Mouse (Mus musculus) testis, adult 2 months (tissue): ENCODE results near the gene Fyn. TPM values are rescaled to one million over a fixed set of nuclear protein-coding genes. Genes with fewer than 3 reads are reported as not detected.

ENCODE experiments used
- H3K27ac ChIP-seq: fragments of 200-500 bp; 2 replicates; pipeline ENCODE4 v1.5.1; 2012; ENCODE audit warnings: low read depth, low read length; ENCODE audit not compliant: control insufficient read depth, insufficient read depth
- H3K27me3 ChIP-seq: fragments of 200-500 bp; 2 replicates; pipeline ENCODE4 v1.6.1; 2012; ENCODE audit warnings: mild to moderate bottlenecking, low read length, moderate library complexity; ENCODE audit not compliant: control insufficient read depth, insufficient read depth
- H3K36me3 ChIP-seq: fragments of 200-500 bp; 2 replicates; pipeline ENCODE4 v1.6.1; 2012; ENCODE audit warnings: mild to moderate bottlenecking, low read length; ENCODE audit not compliant: control insufficient read depth, insufficient read depth
- H3K4me1 ChIP-seq: fragments of 200-500 bp; 2 replicates; pipeline ENCODE4 v1.6.1; 2012; ENCODE audit warnings: low read length; ENCODE audit not compliant: control insufficient read depth, insufficient read depth
- H3K4me3 ChIP-seq: fragments of 200-500 bp; 2 replicates; pipeline ENCODE4 v1.5.1; 2012; ENCODE audit warnings: low read depth, mild to moderate bottlenecking, low read length, moderate library complexity, mixed read lengths; ENCODE audit not compliant: control insufficient read depth
- CTCF ChIP-seq: fragments of 200-500 bp; IDR thresholded peaks from 2 replicates; pipeline ENCODE4 v1.5.1; 2012; ENCODE audit warnings: low read depth, mild to moderate bottlenecking, inconsistent platforms, low read length, moderate library complexity; ENCODE audit not compliant: control insufficient read depth, insufficient read depth, insufficient replicate concordance
- POLR2A ChIP-seq: fragments of 200-500 bp; IDR thresholded peaks from 2 replicates; pipeline ENCODE4 v1.6.1; 2012; ENCODE audit warnings: low read depth, mild to moderate bottlenecking, inconsistent platforms, low read length, moderate library complexity; ENCODE audit not compliant: control insufficient read depth
- polyA plus RNA-seq: library from polyadenylated mRNA; depleted of rRNA; stranded (reverse); fragments of >200 nt; gene quantifications from 2 replicates; pipeline ENCODE4 v1.2.3, GENCODE M21; 2012

Fyn gene
- polyA plus RNA-seq, 1 experiment = 18.8 TPM

- no peaks in the 10 kb centered on the region for H3K36me3 ChIP-seq
- TF ChIP-seq CTCF = no peak
- no peak for TF ChIP-seq POLR2A
- H3K27ac ChIP-seq = peak overlapping the region; percentile 86
- no peaks in the 10 kb centered on the region for H3K27me3 ChIP-seq
- peaks cover 13% of the 10 kb centered on the region for H3K4me1 ChIP-seq
- H3K4me3 ChIP-seq = no peak overlapping the region
Observed at GRCm38 (mm10) chr10:39559321-39559720, 190.7 kb downstream of the Fyn start.

GRCm38 (mm10) chr10:39562383-39562782 is 193.7 kb downstream of the Fyn start:
- no peak overlapping the region for H3K27ac ChIP-seq
- H3K4me1 ChIP-seq = peaks cover 3% of the 10 kb centered on the region

GRCm38 (mm10) chr10:39563552-39564223 is 195.0 kb downstream of the Fyn start:
- no peak for TF ChIP-seq CTCF
- TF ChIP-seq POLR2A = no peak
- H3K36me3 ChIP-seq = no peaks in the 10 kb centered on the region
- H3K4me1 ChIP-seq = peaks cover 2% of the 10 kb centered on the region; the same call in 1 of the 2 replicates
- no peaks in the 10 kb centered on the region for H3K27me3 ChIP-seq
- H3K4me3 ChIP-seq = no peak overlapping the region
- H3K27ac ChIP-seq = no peak overlapping the region

More at GRCm38 (mm10) chr10:39562383-39562782, 193.7 kb downstream of the Fyn start:
- Histone ChIP-seq H3K36me3 (no peaks in the 10 kb centered on the region), H3K4me3 (no peak overlapping the region), H3K27me3 (no peaks in the 10 kb centered on the region)
- no peak for TF ChIP-seq POLR2A
- no peak for TF ChIP-seq CTCF

- no peak overlapping the region for H3K27ac ChIP-seq
- no peaks in the 10 kb centered on the region for H3K27me3 ChIP-seq
- no peak overlapping the region for H3K4me3 ChIP-seq
- no peaks in the 10 kb centered on the region for H3K36me3 ChIP-seq
- peaks cover 2% of the 10 kb centered on the region; the same call in 1 of the 2 replicates for H3K4me1 ChIP-seq
- TF ChIP-seq POLR2A = no peak
- TF ChIP-seq CTCF = no peak
Observed at GRCm38 (mm10) chr10:39566901-39567300, 198.2 kb downstream of the Fyn start.

- no peaks in the 10 kb centered on the region for H3K4me1 ChIP-seq
- H3K4me3 ChIP-seq = no peak overlapping the region
- TF ChIP-seq POLR2A (no peak), CTCF (no peak)
- H3K36me3 ChIP-seq = no peaks in the 10 kb centered on the region
- H3K27me3 ChIP-seq = no peaks in the 10 kb centered on the region
- H3K27ac ChIP-seq = no peak overlapping the region
Observed at GRCm38 (mm10) chr10:39568991-39569390, 200.3 kb downstream of the Fyn start.

- H3K4me1 ChIP-seq = no peaks in the 10 kb centered on the region
- H3K27ac ChIP-seq = no peak overlapping the region
- TF ChIP-seq CTCF (no peak), POLR2A (no peak)
- H3K4me3 ChIP-seq = no peak overlapping the region
- H3K27me3 ChIP-seq = no peaks in the 10 kb centered on the region
- H3K36me3 ChIP-seq = no peaks in the 10 kb centered on the region
Observed at GRCm38 (mm10) chr10:39571011-39571410, 202.4 kb downstream of the Fyn start.

- TF ChIP-seq POLR2A = no peak
- no peak for TF ChIP-seq CTCF
Observed at GRCm38 (mm10) chr10:39572050-39572671, 203.5 kb downstream of the Fyn start.

More at GRCm38 (mm10) chr10:39572050-39572671, 203.5 kb downstream of the Fyn start:
- H3K27me3 ChIP-seq = no peaks in the 10 kb centered on the region
- no peak overlapping the region for H3K27ac ChIP-seq
- no peaks in the 10 kb centered on the region for H3K36me3 ChIP-seq
- H3K4me3 ChIP-seq = no peak overlapping the region
- H3K4me1 ChIP-seq = no peaks in the 10 kb centered on the region
